Mouse (Mus musculus): ENCODE measurements around the gene Rspo1. TPM values are rescaled to one million over a fixed set of nuclear protein-coding genes. Genes with fewer than 3 reads are reported as not detected.

Rspo1 gene
- total RNA-seq, 1 experiment from 2014 or later: 3.3 TPM

DNA sequence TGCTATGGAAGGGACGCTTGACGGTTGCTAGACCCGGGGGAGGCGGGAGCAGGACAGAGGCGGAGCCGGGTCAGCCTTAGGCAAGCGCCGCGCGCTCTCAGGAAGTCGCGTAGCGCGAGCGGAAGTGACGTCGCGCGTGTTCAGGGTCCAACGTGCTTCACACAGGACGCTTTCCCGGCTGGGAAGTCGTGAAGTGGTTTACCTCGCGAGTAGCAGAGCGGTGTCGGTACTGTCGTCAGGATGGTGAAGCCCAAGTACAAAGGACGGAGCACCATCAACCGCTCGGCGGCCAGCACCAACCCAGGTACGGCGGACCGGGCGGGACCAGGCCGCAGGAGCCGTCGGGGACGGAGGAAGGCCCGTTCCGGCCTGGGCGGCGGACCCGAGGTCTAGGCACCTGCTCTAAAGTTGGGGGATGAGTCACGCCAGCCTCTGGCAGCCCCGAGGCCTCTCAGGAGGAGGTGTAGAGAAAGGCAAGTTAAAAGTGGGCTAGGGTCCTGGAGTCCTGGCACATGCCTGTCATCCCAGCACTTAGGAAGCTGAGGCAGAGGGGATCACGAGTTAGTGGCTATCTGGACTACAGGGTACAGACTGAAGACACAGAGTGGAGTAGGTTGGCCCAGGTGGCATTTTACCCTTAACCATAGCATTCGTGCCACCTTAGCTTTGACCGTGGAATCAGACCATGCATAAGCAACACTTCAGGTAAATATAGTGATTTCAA lies 43.8 kb downstream of the Rspo1 start:
- peak; percentile 95 for DNase-seq

DNA sequence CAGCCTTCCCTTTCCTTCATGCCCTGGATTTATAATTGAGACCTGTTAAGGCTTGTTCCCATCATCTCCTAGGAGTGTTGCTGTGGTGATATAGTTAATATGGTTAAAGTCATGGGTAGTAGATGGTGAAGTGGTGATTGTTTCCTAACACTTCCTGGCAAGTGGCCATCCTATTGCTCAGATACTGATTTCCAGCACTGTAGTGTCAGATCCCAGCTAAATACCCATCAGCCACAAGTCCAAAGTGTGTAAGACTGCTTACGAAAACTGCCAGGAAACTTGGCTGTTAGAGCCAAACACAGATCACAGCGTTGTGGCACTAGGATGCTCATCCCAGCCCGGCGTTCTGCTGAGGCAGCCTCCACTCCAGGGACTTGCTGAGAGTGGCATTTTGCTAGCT lies 48.1 kb downstream of the Rspo1 start:
- DNase-seq: no peak

DNA sequence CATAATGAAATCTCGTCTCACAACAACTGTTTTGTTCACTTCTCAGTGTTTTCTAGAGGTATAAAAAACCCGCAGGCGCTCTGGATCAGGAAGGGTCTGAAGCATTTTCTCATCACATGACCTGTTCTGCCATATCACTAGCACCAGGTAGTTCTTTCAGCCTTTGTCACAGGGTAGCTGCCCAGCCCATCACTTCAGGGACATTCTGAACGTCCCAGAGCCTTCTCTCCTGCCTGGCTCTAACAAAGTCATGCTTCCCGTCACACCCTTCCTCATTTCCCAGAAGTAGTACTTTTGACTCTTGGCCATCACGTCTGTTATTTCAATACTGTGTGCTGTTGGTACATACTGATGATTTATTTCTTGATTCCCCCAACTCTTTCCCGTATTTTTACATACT lies 58.2 kb downstream of the Rspo1 start:
- no peak for DNase-seq

DNA sequence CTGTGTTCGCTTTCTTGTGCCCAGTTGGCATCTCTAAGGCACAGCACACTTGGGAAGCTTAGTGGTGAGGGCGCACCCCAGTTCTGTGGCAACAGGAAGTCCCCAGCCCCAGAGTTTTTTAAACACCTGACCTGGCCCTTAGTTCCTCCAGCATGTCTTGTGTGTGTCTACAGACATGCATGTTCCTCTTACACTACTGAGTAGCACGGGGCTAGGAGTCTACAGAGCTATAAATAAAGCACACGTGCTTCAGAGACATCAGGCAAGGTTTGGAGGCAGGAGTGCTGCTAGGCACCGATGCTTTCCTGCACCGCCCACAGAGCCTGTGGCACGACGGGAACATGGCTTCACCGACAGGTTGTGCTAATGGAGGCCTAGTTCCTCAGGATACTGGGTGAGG lies 69.2 kb downstream of the Rspo1 start:
- DNase-seq: no peak

DNA sequence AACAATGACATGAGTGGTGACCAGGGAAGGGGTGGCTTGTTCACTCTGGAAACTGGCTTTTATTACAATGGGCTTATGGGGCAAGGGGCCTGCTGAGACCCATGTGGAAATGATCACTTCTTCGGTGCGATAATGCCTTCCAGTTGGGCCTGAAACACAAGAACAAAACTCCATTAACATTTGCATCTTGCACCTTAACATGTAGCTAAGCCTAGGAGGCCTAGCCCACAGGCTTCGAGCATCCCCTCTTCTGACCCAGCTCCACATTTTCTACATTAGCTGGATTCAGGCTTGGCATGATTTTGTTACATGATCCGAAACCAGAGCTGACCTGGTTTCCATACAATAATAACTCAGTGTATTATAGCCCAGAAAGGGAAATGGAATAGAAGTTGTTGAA lies 70.2 kb downstream of the Rspo1 start:
- DNase-seq: no peak

DNA sequence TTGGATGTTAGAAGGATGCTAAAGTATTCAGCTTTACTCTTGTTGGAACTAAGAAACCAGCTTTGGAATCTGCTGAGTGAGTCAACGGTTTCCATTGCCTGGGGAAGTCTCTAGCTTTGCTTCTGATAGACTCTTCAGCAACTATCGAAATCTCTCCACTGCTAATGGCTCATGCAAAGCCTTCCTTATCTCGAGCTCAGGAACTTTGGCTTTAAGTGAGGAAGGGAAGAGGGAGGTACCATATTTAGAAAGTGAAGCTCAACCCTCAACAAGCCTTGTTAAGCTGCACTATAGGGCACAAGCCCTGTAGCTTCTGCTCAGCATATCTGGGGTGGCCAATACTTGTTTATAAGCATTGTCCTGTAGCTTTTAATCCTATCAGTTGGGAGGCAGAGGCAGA lies 71.0 kb downstream of the Rspo1 start:
- no peak for DNase-seq

DNA sequence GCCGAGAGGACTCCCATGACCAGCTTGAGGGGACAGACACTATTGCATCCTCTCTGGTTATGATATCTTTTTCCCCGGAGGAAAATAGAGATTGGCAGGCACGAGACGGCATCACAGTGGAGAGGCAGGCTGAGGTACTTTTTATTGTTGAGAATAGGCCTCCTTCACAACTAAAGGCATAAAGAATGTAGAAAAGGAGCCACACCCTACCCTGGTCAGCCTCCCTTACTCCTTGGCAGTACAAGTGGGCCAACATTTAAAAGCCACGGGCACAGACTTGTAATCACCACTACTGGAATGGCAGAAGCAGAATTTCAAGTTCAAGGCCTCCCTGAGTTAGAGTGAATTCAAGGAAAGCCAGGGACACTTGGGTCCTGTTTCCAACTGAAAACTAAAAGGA lies 71.8 kb downstream of the Rspo1 start:
- no peak for DNase-seq

Other genes starting within 250 kb of the Rspo1 start
- 20.9 and 24.8 TPM in 2 replicates for gene Inpp5b, start 244.6 kb upstream of the Rspo1 start, total RNA-seq (2021)
- gene Mtf1, start 184.3 kb upstream of the Rspo1 start, total RNA-seq (2021): 20.4 and 22.5 TPM in 2 replicates
- 35.0 and 48.6 TPM in 2 replicates for gene Yrdc, start 135.8 kb upstream of the Rspo1 start, total RNA-seq (2021)
- 41.9 and 43.9 TPM in 2 replicates for gene 1110065P20Rik, start 135.2 kb upstream of the Rspo1 start, total RNA-seq (2021)
- gene Maneal, start 124.3 kb upstream of the Rspo1 start, total RNA-seq (2021): 4.1 and 6.4 TPM in 2 replicates
- gene Epha10, start 105.5 kb upstream of the Rspo1 start, total RNA-seq (2021): 2.0 and 3.8 TPM in 2 replicates
- 17.5 and 18.0 TPM in 2 replicates for gene 9930104L06Rik, start 49.4 kb upstream of the Rspo1 start, total RNA-seq (2021)
- 8.4 and 15.2 TPM in 2 replicates for gene Cdca8, start 47.1 kb upstream of the Rspo1 start, total RNA-seq (2021)
- 52.7 and 56.7 TPM in 2 replicates for gene Gnl2, start 30.2 kb downstream of the Rspo1 start, total RNA-seq (2021)
- not detected in 2 replicates for gene Dnali1, start 79.3 kb downstream of the Rspo1 start, total RNA-seq (2021)
- 18.7 and 20.2 TPM in 2 replicates for gene Snip1, start 80.2 kb downstream of the Rspo1 start, total RNA-seq (2021)
- 34.2 and 36.9 TPM in 2 replicates for gene Meaf6, start 98.7 kb downstream of the Rspo1 start, total RNA-seq (2021)
- gene Zc3h12a, start 141.4 kb downstream of the Rspo1 start, total RNA-seq (2021): 6.8 and 10.8 TPM in 2 replicates